Mouse (Mus musculus): Measurements from ENCODE around the gene Shox2.

DNA sequence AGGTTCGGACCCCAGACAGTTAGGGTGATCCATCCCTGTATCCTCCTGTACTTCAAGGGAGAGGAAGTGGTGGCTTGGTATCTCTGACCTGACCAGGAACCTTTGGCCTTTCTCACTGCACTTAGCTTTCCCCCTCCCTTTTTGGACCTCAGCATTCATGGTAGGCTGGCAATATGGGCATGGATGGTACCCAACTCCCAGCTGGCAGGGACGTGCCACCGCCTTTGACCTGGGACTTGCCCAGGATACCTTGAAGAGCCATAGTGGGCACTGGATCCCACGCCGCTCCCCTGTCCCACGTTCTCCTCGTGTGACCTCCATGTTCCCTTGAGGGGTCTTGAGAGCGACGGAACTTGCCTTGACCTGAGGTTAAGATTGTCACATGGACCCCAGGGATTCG lies 11.3 kb downstream of the Shox2 start:
- TF ChIP-seq CTCF (IDR thresholded peaks at IDR 0.05) (no peak), EP300 (IDR thresholded peaks at IDR 0.05) (no peak)

Measured in lung, postnatal 0 days (tissue).